Comparison of ENCODE assay signal across 22 mouse cellular contexts in genomic region chr5:53023432-53023831, GRCm38 (mm10). TPM values are rescaled to one million over a fixed set of nuclear protein-coding genes. Genes with fewer than 3 reads are reported as not detected.
"Had no signal": no experiment of that assay in that cellular context is flagged by ENCODE, and none has a peak within 500 bp of the region (broad histone marks: within the 10 kb centered on the region; RNA-seq: fewer than 3 reads in every experiment).

No protein-coding gene starts in this region.

- H3K9ac ChIP-seq: liver, embryonic 15.5 days; lung, embryonic 15.5 days; midbrain, embryonic 13.5 days; neural tube, embryonic 13.5 days; stomach, embryonic 15.5 days had no signal

- H3K4me3 ChIP-seq: left cerebral cortex, adult 2 months; liver, embryonic 15.5 days; lung, embryonic 15.5 days; megakaryocyte, embryonic 14.5 days; midbrain, embryonic 10.5 days; midbrain, embryonic 13.5 days; myocyte; neural tube, embryonic 13.5 days; stomach, embryonic 15.5 days had no signal

- ATAC-seq: midbrain, embryonic 13.5 days; midbrain, embryonic 16.5 days had no signal

- H3K27ac ChIP-seq: left cerebral cortex, adult 2 months; liver, embryonic 15.5 days; lung, embryonic 15.5 days; midbrain, embryonic 10.5 days; midbrain, embryonic 13.5 days; neural tube, embryonic 13.5 days; stomach, embryonic 15.5 days had no signal

- H3K36me3 ChIP-seq: liver, embryonic 15.5 days; lung, embryonic 15.5 days; midbrain, embryonic 10.5 days; midbrain, embryonic 13.5 days; neural tube, embryonic 13.5 days; stomach, embryonic 15.5 days had no signal

- H3K9me3 ChIP-seq: liver, embryonic 15.5 days; lung, embryonic 15.5 days; midbrain, embryonic 10.5 days; midbrain, embryonic 13.5 days; neural tube, embryonic 13.5 days; stomach, embryonic 15.5 days had no signal

- H3K4me2 ChIP-seq: liver, embryonic 11.5 days; liver, embryonic 15.5 days; lung, embryonic 15.5 days; midbrain, embryonic 13.5 days; neural tube, embryonic 13.5 days; stomach, embryonic 15.5 days had no signal

- DNase-seq: kidney, postnatal 10 days; layer of hippocampus, postnatal 36 days; lung, postnatal 10 days; retina, postnatal 1 day; right cerebral cortex, postnatal 25 days; thymus, postnatal 25 days had no signal

- H3K27me3 ChIP-seq: liver, embryonic 15.5 days; lung, embryonic 15.5 days; megakaryocyte, embryonic 14.5 days; midbrain, embryonic 13.5 days; neural tube, embryonic 13.5 days; stomach, embryonic 15.5 days had no signal

- H3K4me1 ChIP-seq: liver, embryonic 15.5 days; lung, embryonic 15.5 days; megakaryocyte, embryonic 14.5 days; neural tube, embryonic 13.5 days; stomach, embryonic 15.5 days had no signal

RNA-seq across cellular contexts. Expression of gene Slc34a2, which starts 14.4 kb away (rescaled TPM):
- total RNA-seq: layer of hippocampus, adult 8-10 months; layer of hippocampus, postnatal 36 days; left cerebral cortex, adult 2 months; left cerebral cortex, postnatal 10 days; left cerebral cortex, postnatal 36 days; monocyte, adult 5-6 weeks had no signal
- polyA plus RNA-seq: limb, embryonic 11.5 days; midbrain, embryonic 10.5 days; midbrain, embryonic 13.5 days; myocyte had no signal
